Mouse (Mus musculus): Measurements from ENCODE around the gene Rabggtb. TPM values are rescaled to one million over a fixed set of nuclear protein-coding genes. Genes with fewer than 3 reads are reported as not detected.
"Not testable (repeated sequence)": the region's sequence is repeated elsewhere in the genome, so short reads cannot be mapped to it uniquely, and the experiment has no call there.

The Rabggtb gene
- polyA plus RNA-seq, 1 experiment, result 28.2 TPM

GRCm38 (mm10) chr3:153864636-153865429 lies 48.0 kb downstream of the Rabggtb start:
- 45% methylated on average over 4 of the region's 4 CpGs for WGBS
- DNase-seq (ENCODE audit: low read depth in 1 of 2, low spot score in 2 of 2), result no peak
- TF ChIP-seq CTCF (IDR thresholded peaks at IDR 0.05; ENCODE audit: extremely low read depth, insufficient read depth, insufficient read length, insufficient replicate concordance) (no peak), POLR2A (IDR thresholded peaks at IDR 0.05; ENCODE audit: low read depth, low read length) (no peak)
- H3K4me1 ChIP-seq (ENCODE audit: control insufficient read depth, insufficient read depth, insufficient read length), result peaks cover 2% of the 10 kb centered on the region; the same call in 1 of the 2 replicates
- no peak overlapping the region for H3K27ac ChIP-seq (ENCODE audit: insufficient read depth, low read length)
- no peaks in the 10 kb centered on the region for H3K36me3 ChIP-seq (ENCODE audit: control insufficient read depth, insufficient read depth, low read length)
- H3K4me3 ChIP-seq (ENCODE audit: extremely low read depth, insufficient read depth, insufficient read length), result no peak overlapping the region
- H3K27me3 ChIP-seq (ENCODE audit: control insufficient read depth, insufficient read depth, low read length), result no peaks in the 10 kb centered on the region

- no peak overlapping the region for H3K4me3 ChIP-seq (ENCODE audit: extremely low read depth, insufficient read depth, insufficient read length)
- H3K27me3 ChIP-seq (ENCODE audit: control insufficient read depth, insufficient read depth, low read length), result no peaks in the 10 kb centered on the region
- H3K36me3 ChIP-seq (ENCODE audit: control insufficient read depth, insufficient read depth, low read length), result no peaks in the 10 kb centered on the region
- TF ChIP-seq POLR2A (IDR thresholded peaks at IDR 0.05; ENCODE audit: low read depth, low read length), result no peak
- TF ChIP-seq CTCF (IDR thresholded peaks at IDR 0.05; ENCODE audit: extremely low read depth, insufficient read depth, insufficient read length, insufficient replicate concordance), result no peak
- 17% methylated on average over 2 of the region's 2 CpGs for WGBS
- H3K4me1 ChIP-seq (ENCODE audit: control insufficient read depth, insufficient read depth, insufficient read length), result peaks cover 2% of the 10 kb centered on the region; the same call in 1 of the 2 replicates
- no peak overlapping the region for H3K27ac ChIP-seq (ENCODE audit: insufficient read depth, low read length)
- no peak for DNase-seq (ENCODE audit: low read depth in 1 of 2, low spot score in 2 of 2)
Observed at GRCm38 (mm10) chr3:153863816-153864215, 49.0 kb downstream of the Rabggtb start.

DNA sequence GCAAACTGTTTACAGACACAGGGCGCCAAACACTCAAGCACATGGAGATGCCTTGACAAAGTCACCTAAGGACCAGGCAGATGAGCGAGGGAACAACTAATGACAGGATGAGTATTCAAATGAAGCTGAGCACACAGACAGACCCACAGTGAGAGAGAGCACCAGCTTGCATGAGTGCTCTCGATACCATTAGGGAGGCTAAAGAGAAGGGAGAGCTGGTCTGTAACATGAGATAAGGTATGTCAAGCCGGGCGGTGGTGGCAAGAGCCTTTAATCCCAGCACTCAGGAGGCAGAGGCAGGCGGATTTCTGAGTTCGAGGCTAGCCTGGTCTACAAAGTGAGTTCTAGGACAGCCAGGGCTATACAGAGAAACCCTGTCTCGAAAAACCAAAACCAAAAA lies 52.4 kb downstream of the Rabggtb start:
- H3K36me3 ChIP-seq (ENCODE audit: control insufficient read depth, insufficient read depth, low read length); H3K27ac ChIP-seq (ENCODE audit: insufficient read depth, low read length); H3K27me3 ChIP-seq (ENCODE audit: control insufficient read depth, insufficient read depth, low read length); H3K4me3 ChIP-seq (ENCODE audit: extremely low read depth, insufficient read depth, insufficient read length); H3K4me1 ChIP-seq (ENCODE audit: control insufficient read depth, insufficient read depth, insufficient read length); DNase-seq (ENCODE audit: low read depth in 1 of 2, low spot score in 2 of 2): not testable (repeated sequence)
- WGBS, result 84% methylated on average over 8 of the region's 8 CpGs

- WGBS, result 86% methylated on average over 10 of the region's 10 CpGs
- DNase-seq (ENCODE audit: low read depth in 1 of 2, low spot score in 2 of 2), result no peak
- Histone ChIP-seq H3K27me3 (ENCODE audit: control insufficient read depth, insufficient read depth, low read length) (no peaks in the 10 kb centered on the region), H3K4me1 (ENCODE audit: control insufficient read depth, insufficient read depth, insufficient read length) (no peaks in the 10 kb centered on the region), H3K4me3 (ENCODE audit: extremely low read depth, insufficient read depth, insufficient read length) (no peak overlapping the region), H3K27ac (ENCODE audit: insufficient read depth, low read length) (no peak overlapping the region), H3K36me3 (ENCODE audit: control insufficient read depth, insufficient read depth, low read length) (no peaks in the 10 kb centered on the region)
- no peak for TF ChIP-seq POLR2A (IDR thresholded peaks at IDR 0.05; ENCODE audit: low read depth, low read length)
- no peak for TF ChIP-seq CTCF (IDR thresholded peaks at IDR 0.05; ENCODE audit: extremely low read depth, insufficient read depth, insufficient read length, insufficient replicate concordance)
Observed at GRCm38 (mm10) chr3:153858350-153859001, 54.3 kb downstream of the Rabggtb start.

Other genes with a start within 250 kb of the Rabggtb start
- 2.0 and 3.0 TPM in 2 replicates for gene St6galnac3, start 187.8 kb downstream of the Rabggtb start, polyA plus RNA-seq (2012; rRNA removed)
- 0.05 and 0.16 TPM in 2 replicates for gene Asb17, start 68.8 kb downstream of the Rabggtb start, polyA plus RNA-seq (2012; rRNA removed)
- 0.02 and 0.04 TPM in 2 replicates for gene Msh4, start 6.9 kb downstream of the Rabggtb start, polyA plus RNA-seq (2012; rRNA removed)
- 14.9 and 15.4 TPM in 2 replicates for gene Acadm, start 31.6 kb upstream of the Rabggtb start, polyA plus RNA-seq (2012; rRNA removed)
- 0.11 and 0.14 TPM in 2 replicates for gene Slc44a5, start 60.4 kb upstream of the Rabggtb start, polyA plus RNA-seq (2012; rRNA removed)

Measured in spleen, adult 2 months (tissue).